Mouse (Mus musculus) lung, embryonic 15.5 days (tissue): Measurements from ENCODE around the gene Gm21988. TPM values are rescaled to one million over a fixed set of nuclear protein-coding genes. Genes with fewer than 3 reads are reported as not detected.

Experiments used
- ATAC-seq: fragments of 200-750 bp; cut with Nextera tagmentation; 2 replicates; pipeline ENCODE4 v1.8.0; 2017; ENCODE audit warnings: moderate number of reproducible peaks, borderline replicate concordance; ENCODE audit not compliant: low FRiP score, low TSS enrichment; ENCODE audit errors: extremely low read depth
- H3K27ac ChIP-seq: fragments of 300-500 bp; sonication (generic); 2 replicates; pipeline ENCODE4 v1.5.1; 2015; ENCODE audit warnings: moderate library complexity, mild to moderate bottlenecking, inconsistent platforms
- H3K27me3 ChIP-seq: fragments of 300-500 bp; sonication (generic); 2 replicates; pipeline ENCODE4 v1.6.1; 2015; ENCODE audit warnings: inconsistent platforms
- H3K36me3 ChIP-seq: fragments of 300-500 bp; sonication (generic); 2 replicates; pipeline ENCODE4 v1.6.1; 2015; ENCODE audit warnings: inconsistent platforms
- H3K4me1 ChIP-seq: fragments of 300-500 bp; sonication (generic); 2 replicates; pipeline ENCODE4 v1.6.1; 2015; ENCODE audit warnings: inconsistent platforms
- H3K4me2 ChIP-seq: fragments of 300-500 bp; sonication (generic); 2 replicates; pipeline ENCODE4 v1.6.1; 2015; ENCODE audit warnings: inconsistent platforms, mild to moderate bottlenecking, moderate library complexity
- H3K4me3 ChIP-seq: fragments of 300-500 bp; sonication (generic); 2 replicates; pipeline ENCODE4 v1.5.1; 2015; ENCODE audit warnings: mild to moderate bottlenecking, inconsistent platforms
- H3K9ac ChIP-seq: fragments of 300-500 bp; sonication (generic); 2 replicates; pipeline ENCODE4 v1.6.1; 2015; ENCODE audit warnings: inconsistent platforms
- H3K9me3 ChIP-seq: fragments of 300-500 bp; sonication (generic); 2 replicates; pipeline ENCODE4 v1.6.1; 2016; ENCODE audit warnings: inconsistent platforms
- WGBS: fragments of 180-500 bp; shearing (Covaris S2); methylation state at CpG from one replicate; pipeline ENCODE4 v1.1.7; 2015; 5-methylcytosine and 5-hydroxymethylcytosine counted together
- polyA plus RNA-seq: library from polyadenylated mRNA; unstranded; fragments of >200 nt; fragmentation: Nextera tagmentation; extraction: Ambion mirVana; gene quantifications from 2 replicates; pipeline ENCODE4 v1.2.1, GENCODE M21; 2015

Gene Gm21988
- polyA plus RNA-seq, 1 experiment from 2014 or later: 10.8 TPM

DNA sequence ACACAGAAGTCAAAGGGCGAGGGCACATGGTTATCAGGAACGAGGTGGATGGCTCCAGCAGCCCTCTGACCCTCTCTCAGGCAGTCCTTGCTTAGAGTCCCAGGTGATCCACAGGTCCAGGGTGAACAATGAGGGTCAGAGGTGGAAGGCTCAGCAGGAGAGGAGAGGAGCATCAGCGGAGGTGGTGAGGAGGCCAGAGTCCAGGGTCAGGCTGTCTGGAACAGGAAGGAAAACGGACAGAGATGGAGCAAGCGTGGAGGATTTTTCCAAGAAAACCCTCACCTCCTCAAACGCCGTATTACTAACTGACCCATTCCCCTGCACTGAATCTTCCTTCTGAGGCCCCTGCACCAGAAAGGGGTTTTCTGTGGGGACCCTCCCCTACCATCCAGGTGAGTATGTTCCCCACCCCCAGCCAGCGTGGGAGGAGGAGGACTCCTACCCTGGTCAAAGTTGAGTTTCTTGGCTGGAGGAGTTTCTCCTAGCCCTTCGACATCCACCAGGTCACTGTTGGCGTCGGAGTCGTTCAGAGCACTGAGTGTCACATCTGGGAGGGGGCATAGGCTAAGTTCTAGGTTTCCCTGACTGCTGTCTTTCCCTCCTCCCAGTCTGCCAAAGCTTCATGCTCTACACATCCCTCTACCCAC lies 4.3 kb downstream of the Gm21988 start:
- Histone ChIP-seq H3K4me1 (peaks cover 49% of the 10 kb centered on the region), H3K9me3 (no peaks in the 10 kb centered on the region), H3K9ac (no peak overlapping the region), H3K4me3 (0 out of 2 replicates have a peak overlapping the region, but pooled peaks have one; percentile 9), H3K36me3 (peaks cover 11% of the 10 kb centered on the region), H3K27ac (0 out of 2 replicates have a peak overlapping the region, but pooled peaks have one; percentile 94), H3K27me3 (no peaks in the 10 kb centered on the region; the same call in 1 of the 2 replicates), H3K4me2 (no peak overlapping the region)
- 80% methylated on average over 12 of the region's 12 CpGs for WGBS
- ATAC-seq: no peak

- H3K9me3 ChIP-seq: no peaks in the 10 kb centered on the region
- H3K4me3 ChIP-seq: peak overlapping the region; percentile 38; the same call in 1 of the 2 replicates
- H3K4me2 ChIP-seq: peak overlapping the region; percentile 69
- no peak for ATAC-seq
- H3K27ac ChIP-seq: peak overlapping the region; percentile 39; the same call in 1 of the 2 replicates
- WGBS: 85% methylated on average over 8 of the region's 8 CpGs
- peaks cover 51% of the 10 kb centered on the region for H3K4me1 ChIP-seq
- H3K9ac ChIP-seq: peak overlapping the region; percentile 6; the same call in 1 of the 2 replicates
- peaks cover 9% of the 10 kb centered on the region for H3K27me3 ChIP-seq
- peaks cover 11% of the 10 kb centered on the region for H3K36me3 ChIP-seq
Measured at GRCm38 (mm10) chr11:70234497-70234896, 5.1 kb downstream of the Gm21988 start.

- H3K4me3 ChIP-seq: peak overlapping the region; percentile 38; the same call in 1 of the 2 replicates
- peak overlapping the region; percentile 6; the same call in 1 of the 2 replicates for H3K9ac ChIP-seq
- H3K27me3 ChIP-seq: peaks cover 13% of the 10 kb centered on the region
- H3K36me3 ChIP-seq: peaks cover 11% of the 10 kb centered on the region
- 51% methylated on average over 5 of the region's 5 CpGs for WGBS
- no peak for ATAC-seq
- no peaks in the 10 kb centered on the region for H3K9me3 ChIP-seq
- peaks cover 56% of the 10 kb centered on the region for H3K4me1 ChIP-seq
- H3K27ac ChIP-seq: peak overlapping the region; percentile 39; the same call in 1 of the 2 replicates
- H3K4me2 ChIP-seq: peak overlapping the region; percentile 69
Measured at GRCm38 (mm10) chr11:70234037-70234436, 5.6 kb downstream of the Gm21988 start.

- H3K9me3 ChIP-seq: no peaks in the 10 kb centered on the region
- H3K4me1 ChIP-seq: peaks cover 56% of the 10 kb centered on the region
- no peak for ATAC-seq
- H3K4me2 ChIP-seq: peak overlapping the region; percentile 69
- H3K4me3 ChIP-seq: peak overlapping the region; percentile 38
- 36% methylated on average over 8 of the region's 8 CpGs for WGBS
- H3K27ac ChIP-seq: peak overlapping the region; percentile 51; the same call in 1 of the 2 replicates
- H3K27me3 ChIP-seq: peaks cover 24% of the 10 kb centered on the region
- peaks cover 11% of the 10 kb centered on the region for H3K36me3 ChIP-seq
- H3K9ac ChIP-seq: peak overlapping the region; percentile 56
Measured at GRCm38 (mm10) chr11:70233016-70233415, 6.6 kb downstream of the Gm21988 start.

GRCm38 (mm10) chr11:70232546-70232945 lies 7.1 kb downstream of the Gm21988 start:
- Histone ChIP-seq H3K36me3 (peaks cover 11% of the 10 kb centered on the region), H3K4me2 (peak overlapping the region; percentile 69), H3K9me3 (no peaks in the 10 kb centered on the region), H3K4me3 (peak overlapping the region; percentile 38), H3K9ac (peak overlapping the region; percentile 56), H3K4me1 (peaks cover 61% of the 10 kb centered on the region), H3K27me3 (peaks cover 28% of the 10 kb centered on the region), H3K27ac (peak overlapping the region; percentile 51)
- 0 out of 2 replicates have a peak, but pooled peaks have one; percentile 5 for ATAC-seq
- WGBS: 6% methylated on average over 9 of the region's 10 CpGs

GRCm38 (mm10) chr11:70230239-70230727 lies 9.3 kb downstream of the Gm21988 start:
- H3K4me1 ChIP-seq: peaks cover 56% of the 10 kb centered on the region
- ATAC-seq: peak; percentile 46
- no peaks in the 10 kb centered on the region for H3K9me3 ChIP-seq
- WGBS: 2% methylated on average over 32 of the region's 32 CpGs
- peak overlapping the region; percentile 79 for H3K27ac ChIP-seq
- H3K27me3 ChIP-seq: peaks cover 44% of the 10 kb centered on the region
- H3K36me3 ChIP-seq: peaks cover 5% of the 10 kb centered on the region
- H3K4me2 ChIP-seq: peak overlapping the region; percentile 60
- H3K9ac ChIP-seq: no peak overlapping the region
- H3K4me3 ChIP-seq: peak overlapping the region; percentile 41

DNA sequence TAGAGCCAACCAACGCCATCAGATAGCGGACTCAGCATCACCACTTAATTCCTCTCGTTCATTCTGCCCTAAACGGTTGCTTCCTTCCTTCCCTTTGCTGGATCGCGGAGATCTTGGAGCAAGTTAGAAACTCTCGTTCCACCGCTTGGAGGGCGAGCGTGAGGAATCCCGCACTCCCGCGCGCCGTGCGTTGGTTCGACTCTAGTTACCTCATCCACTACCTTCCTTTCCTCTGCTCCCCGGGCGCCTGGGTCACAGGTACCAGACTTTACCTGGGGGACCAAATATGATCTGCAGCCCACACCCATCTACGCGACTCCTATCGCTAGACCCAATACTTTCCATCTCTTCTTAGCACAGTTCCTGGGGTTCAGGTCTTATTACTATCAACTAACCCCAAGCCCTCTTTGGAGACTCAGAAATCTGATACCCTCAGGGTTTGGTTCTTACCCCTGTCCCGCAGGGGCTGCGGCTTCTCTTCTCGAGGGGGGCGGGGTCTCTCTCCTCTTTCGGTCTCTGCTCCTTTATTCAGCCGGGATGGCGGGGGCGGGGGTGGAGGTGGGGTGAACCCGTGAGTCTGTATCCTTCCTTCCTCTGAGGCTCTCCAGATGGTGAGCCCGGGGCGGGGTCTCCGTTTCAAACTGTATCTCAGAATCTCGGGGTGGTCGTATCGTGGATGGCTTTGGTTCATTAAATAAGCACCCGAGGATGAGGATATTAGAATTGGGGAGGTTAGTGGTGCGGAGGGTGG lies 10.2 kb downstream of the Gm21988 start, which contains the start of gene Bcl6b:
Bcl6b (minus strand) TSS at position 539 of the 751 bp plus-strand sequence.
- Histone ChIP-seq H3K4me2 (peak within 1 kb of the TSS; percentile 60), H3K4me3 (peak within 1 kb of the TSS; percentile 41), H3K9me3 (no peaks in the 10 kb centered on the region), H3K4me1 (peaks cover 54% of the 10 kb centered on the region), H3K27me3 (peaks cover 44% of the 10 kb centered on the region), H3K9ac (peak within 1 kb of the TSS; percentile 51), H3K36me3 (no peaks in the 10 kb centered on the region), H3K27ac (peak within 1 kb of the TSS; percentile 79)
- 2% methylated on average over 39 of the region's 39 CpGs for WGBS
- ATAC-seq: no peak

- Histone ChIP-seq H3K9ac (peak overlapping the region; percentile 51), H3K27ac (peak overlapping the region; percentile 71), H3K4me1 (peaks cover 50% of the 10 kb centered on the region), H3K36me3 (no peaks in the 10 kb centered on the region), H3K4me2 (peak overlapping the region; percentile 60), H3K27me3 (peaks cover 44% of the 10 kb centered on the region), H3K4me3 (peak overlapping the region; percentile 41), H3K9me3 (no peaks in the 10 kb centered on the region)
- peak; percentile 37; the same call in 1 of the 2 replicates for ATAC-seq
- WGBS: 2% methylated on average over 19 of the region's 19 CpGs
Measured at GRCm38 (mm10) chr11:70228828-70229227, 10.8 kb downstream of the Gm21988 start.

GRCm38 (mm10) chr11:70227661-70228245 lies 11.9 kb downstream of the Gm21988 start:
- peak overlapping the region; percentile 14 for H3K27ac ChIP-seq
- peak overlapping the region; percentile 60 for H3K4me2 ChIP-seq
- peak overlapping the region; percentile 51; the same call in 1 of the 2 replicates for H3K9ac ChIP-seq
- peaks cover 44% of the 10 kb centered on the region for H3K27me3 ChIP-seq
- peaks cover 44% of the 10 kb centered on the region for H3K4me1 ChIP-seq
- no peak for ATAC-seq
- WGBS: 57% methylated on average over 4 of the region's 4 CpGs
- H3K9me3 ChIP-seq: no peaks in the 10 kb centered on the region
- H3K4me3 ChIP-seq: peak overlapping the region; percentile 41
- no peaks in the 10 kb centered on the region for H3K36me3 ChIP-seq

DNA sequence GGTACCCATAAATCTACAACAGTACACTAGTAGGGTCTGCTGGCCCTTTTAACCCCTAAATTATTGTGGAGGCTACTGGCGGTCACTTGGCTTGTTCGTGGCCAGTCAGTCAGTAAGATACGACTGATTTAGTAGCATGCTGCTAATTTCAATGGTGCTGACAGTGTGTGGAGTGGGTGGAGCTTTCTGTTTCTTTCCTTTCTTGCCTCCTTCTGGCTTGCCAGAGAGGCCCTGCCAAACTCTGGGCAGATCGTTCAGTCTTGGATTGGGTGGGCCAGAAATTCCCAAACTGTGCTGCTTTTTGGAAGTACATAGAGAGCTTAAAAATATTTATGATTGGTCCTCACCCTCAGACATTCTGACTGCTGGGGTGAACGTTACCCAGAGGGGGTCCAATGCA lies 12.5 kb downstream of the Gm21988 start:
- peak overlapping the region; percentile 60 for H3K4me2 ChIP-seq
- peaks cover 40% of the 10 kb centered on the region for H3K4me1 ChIP-seq
- peak overlapping the region; percentile 41 for H3K4me3 ChIP-seq
- peak overlapping the region; percentile 32; the same call in 1 of the 2 replicates for H3K9ac ChIP-seq
- WGBS: 27% methylated on average over 5 of the region's 5 CpGs
- no peaks in the 10 kb centered on the region for H3K36me3 ChIP-seq
- peaks cover 44% of the 10 kb centered on the region for H3K27me3 ChIP-seq
- ATAC-seq: no peak
- H3K27ac ChIP-seq: peak overlapping the region; percentile 14
- H3K9me3 ChIP-seq: no peaks in the 10 kb centered on the region

- Histone ChIP-seq H3K4me2 (peak overlapping the region; percentile 60), H3K9ac (peak overlapping the region; percentile 32), H3K4me3 (peak overlapping the region; percentile 41), H3K27me3 (peaks cover 44% of the 10 kb centered on the region), H3K36me3 (no peaks in the 10 kb centered on the region), H3K27ac (no peak overlapping the region), H3K9me3 (no peaks in the 10 kb centered on the region), H3K4me1 (peaks cover 42% of the 10 kb centered on the region)
- WGBS: 9% methylated on average over 18 of the region's 18 CpGs
- no peak for ATAC-seq
Measured at GRCm38 (mm10) chr11:70226602-70226890, 13.1 kb downstream of the Gm21988 start.
